Mouse (Mus musculus) liver, postnatal 0 days (tissue): Measurements from ENCODE around the gene Olfr374.

Source experiments
- CTCF ChIP-seq: sonication (generic); IDR thresholded peaks from 2 replicates; pipeline ENCODE4 v1.5.1; 2016; ENCODE audit warnings: antibody characterized with exemption, low read depth
- EP300 ChIP-seq: IDR thresholded peaks from 2 replicates; pipeline ENCODE4 v1.6.1; 2016; ENCODE audit warnings: antibody characterized with exemption, low read depth, mild to moderate bottlenecking

DNA sequence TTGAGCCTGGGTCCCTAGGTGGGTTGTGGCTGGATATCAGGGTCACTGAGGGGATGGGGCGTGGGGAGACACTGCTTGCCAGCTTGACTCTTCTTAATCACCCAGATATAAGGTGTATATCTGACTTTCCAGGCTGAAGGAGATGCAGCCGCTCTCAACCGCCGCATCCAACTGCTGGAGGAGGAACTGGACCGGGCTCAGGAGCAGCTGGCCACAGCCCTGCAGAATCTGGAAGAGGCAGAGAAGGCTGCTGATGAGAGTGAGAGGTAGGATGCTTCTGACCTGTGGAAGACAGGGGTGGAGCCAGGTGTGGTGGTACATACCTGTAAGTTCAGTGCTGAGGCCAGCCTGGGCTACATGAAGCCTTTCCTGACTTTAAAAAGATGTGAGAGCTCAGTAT is 31.6 kb downstream of the Olfr374 start:
- TF ChIP-seq EP300 (no peak), CTCF (no peak)
